Mouse (Mus musculus) kidney, adult 2 months (tissue): ENCODE measurements around the gene S100a11. TPM values are rescaled to one million over a fixed set of nuclear protein-coding genes. Genes with fewer than 3 reads are reported as not detected.
A peak's percentile ranks its signal among the peaks of the same experiment; 100 is the strongest.
"Not testable (repeated sequence)": the region's sequence is repeated elsewhere in the genome, so short reads cannot be mapped to it uniquely, and the experiment has no call there.

Experiments used
- DNase-seq: peaks from one replicate; pipeline ENCODE4 v3.0.0; 2021
- H3K27ac ChIP-seq: fragments of 200-500 bp; 2 replicates; pipeline ENCODE4 v1.5.1; 2012; ENCODE audit warnings: low read depth, low read length, control low read depth, inconsistent platforms; ENCODE audit not compliant: insufficient read depth
- H3K27me3 ChIP-seq: fragments of 200-500 bp; replicated peaks from 2 replicates; pipeline ENCODE4 v1.6.1; 2012; ENCODE audit warnings: mild to moderate bottlenecking, moderate library complexity, low read length, inconsistent platforms; ENCODE audit not compliant: control insufficient read depth, insufficient read depth
- H3K36me3 ChIP-seq: fragments of 200-500 bp; 2 replicates; pipeline ENCODE4 v1.6.1; 2012; ENCODE audit warnings: mild to moderate bottlenecking, moderate library complexity, low read length, inconsistent platforms; ENCODE audit not compliant: control insufficient read depth, insufficient read depth
- H3K4me1 ChIP-seq: fragments of 200-500 bp; 2 replicates; pipeline ENCODE4 v1.6.1; 2011; ENCODE audit warnings: low read length; ENCODE audit not compliant: control insufficient read depth, insufficient read depth
- H3K4me3 ChIP-seq: fragments of 200-500 bp; 2 replicates; pipeline ENCODE4 v1.5.1; 2011; ENCODE audit warnings: mild to moderate bottlenecking, low read depth, low read length, control low read depth; ENCODE audit not compliant: insufficient read depth
- CTCF ChIP-seq: fragments of 200-500 bp; conservative IDR thresholded peaks from 2 replicates; pipeline ENCODE4 v1.5.1; 2011; ENCODE audit warnings: low read depth, mild to moderate bottlenecking, control low read depth, low read length, moderate library complexity, mixed read lengths; ENCODE audit not compliant: insufficient read depth, insufficient read length
- POLR2A ChIP-seq: fragments of 200-500 bp; IDR thresholded peaks from one replicate; pipeline ENCODE4 v1.6.1; 2011; ENCODE audit warnings: low read depth, low read length, control low read depth
- WGBS: fragments of 180-500 bp; shearing (Covaris S2); methylation state at CpG from one replicate; pipeline ENCODE4 v1.1.7; 2018; 5-methylcytosine and 5-hydroxymethylcytosine counted together
- polyA plus RNA-seq: library from polyadenylated mRNA; depleted of rRNA; stranded (reverse); fragments of >200 nt; gene quantifications from 2 replicates; pipeline ENCODE4 v1.2.3, GENCODE M21; 2012

The S100a11 gene
- polyA plus RNA-seq, 1 experiment: 285 TPM

GRCm38 (mm10) chr3:93527300-93527699 lies 7.0 kb downstream of the S100a11 start:
- no peak overlapping the region for H3K27ac ChIP-seq
- H3K36me3 ChIP-seq: peaks cover 3% of the 10 kb centered on the region
- TF ChIP-seq POLR2A (no peak), CTCF (no peak)
- no peak for DNase-seq
- H3K27me3 ChIP-seq: no peaks in the 10 kb centered on the region
- WGBS: 86% methylated on average over 3 of the region's 3 CpGs
- H3K4me3 ChIP-seq: no peak overlapping the region
- H3K4me1 ChIP-seq: peaks cover 4% of the 10 kb centered on the region; the same call in 1 of the 2 replicates

GRCm38 (mm10) chr3:93528807-93529206 lies 8.5 kb downstream of the S100a11 start:
- Histone ChIP-seq H3K4me1 (no peaks in the 10 kb centered on the region), H3K27ac (no peak overlapping the region), H3K27me3 (no peaks in the 10 kb centered on the region), H3K36me3 (peaks cover 3% of the 10 kb centered on the region), H3K4me3 (no peak overlapping the region)
- TF ChIP-seq CTCF (no peak), POLR2A (no peak)
- 89% methylated on average over 5 of the region's 5 CpGs for WGBS
- no peak for DNase-seq

DNA sequence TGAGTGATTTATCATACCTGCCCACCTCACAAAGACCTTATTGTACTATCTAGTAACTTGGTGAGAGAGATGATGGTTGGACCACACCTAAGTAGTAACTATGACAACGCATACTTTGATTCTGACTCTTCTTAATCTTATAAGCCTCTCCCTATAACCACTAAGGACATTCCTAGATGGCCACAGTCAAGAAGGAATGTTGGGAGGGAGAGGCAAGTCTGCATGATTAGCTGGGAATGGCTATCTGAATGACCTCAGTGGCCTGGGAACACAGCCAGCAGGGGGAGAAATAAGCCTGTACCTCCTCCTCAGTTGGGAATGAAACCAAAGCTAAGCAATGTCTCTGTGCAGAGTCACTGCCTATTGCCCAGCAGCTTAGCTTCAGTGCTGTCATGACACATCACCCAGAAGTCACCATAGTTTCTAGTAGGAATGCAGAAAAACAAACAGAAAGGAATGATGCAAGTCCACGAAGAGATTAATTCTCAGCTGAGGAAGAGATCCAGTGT lies 16.8 kb downstream of the S100a11 start:
- H3K27ac ChIP-seq: no peak overlapping the region
- WGBS: 47% methylated on average over 2 of the region's 2 CpGs
- TF ChIP-seq POLR2A (no peak), CTCF (no peak)
- H3K4me3 ChIP-seq: no peak overlapping the region
- no peaks in the 10 kb centered on the region for H3K27me3 ChIP-seq
- no peaks in the 10 kb centered on the region for H3K36me3 ChIP-seq
- no peaks in the 10 kb centered on the region for H3K4me1 ChIP-seq
- peak; percentile 52 for DNase-seq

DNA sequence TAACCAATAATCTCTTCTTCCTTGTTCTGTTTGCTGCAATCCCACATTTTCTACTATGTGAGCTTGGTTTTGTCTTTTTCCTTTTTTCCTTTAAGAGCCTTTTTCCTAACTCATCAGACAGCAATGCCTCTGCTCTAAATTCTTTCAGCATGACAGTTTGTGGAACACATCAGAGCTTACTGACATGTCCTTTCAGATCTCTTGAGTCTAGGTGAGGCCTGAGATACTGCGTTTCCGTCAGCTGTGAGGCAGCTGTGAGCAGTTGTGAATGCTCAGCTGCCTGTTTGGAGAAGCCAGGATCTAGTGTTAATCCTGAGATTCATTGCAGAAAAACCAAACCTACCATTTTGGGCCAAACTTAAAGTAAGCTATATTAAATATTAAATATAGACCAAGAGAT lies 18.2 kb downstream of the S100a11 start:
- no peak for DNase-seq
- Histone ChIP-seq H3K27me3 (no peaks in the 10 kb centered on the region), H3K4me1 (0 out of 2 replicates have a peak, but pooled peaks cover 2% of the 10 kb centered on the region), H3K4me3 (no peak overlapping the region), H3K36me3 (no peaks in the 10 kb centered on the region), H3K27ac (no peak overlapping the region)
- TF ChIP-seq POLR2A: no peak
- TF ChIP-seq CTCF: no peak
- WGBS: 87% methylated on average over 2 of the region's 2 CpGs

- Histone ChIP-seq H3K27me3 (no peaks in the 10 kb centered on the region), H3K36me3 (no peaks in the 10 kb centered on the region), H3K4me3 (no peak overlapping the region), H3K4me1 (0 out of 2 replicates have a peak, but pooled peaks cover 2% of the 10 kb centered on the region), H3K27ac (no peak overlapping the region)
- WGBS: 85% methylated on average over 2 of the region's 2 CpGs
- TF ChIP-seq POLR2A: no peak
- no peak for TF ChIP-seq CTCF
- no peak for DNase-seq
Observed at GRCm38 (mm10) chr3:93541501-93541900, 21.2 kb downstream of the S100a11 start.

- not testable (repeated sequence) for H3K27ac ChIP-seq, H3K36me3 ChIP-seq, H3K27me3 ChIP-seq, H3K4me1 ChIP-seq, H3K4me3 ChIP-seq, DNase-seq
- 60% methylated on average over 6 of the region's 6 CpGs for WGBS
Observed at GRCm38 (mm10) chr3:93544170-93544569, 23.9 kb downstream of the S100a11 start.

DNA sequence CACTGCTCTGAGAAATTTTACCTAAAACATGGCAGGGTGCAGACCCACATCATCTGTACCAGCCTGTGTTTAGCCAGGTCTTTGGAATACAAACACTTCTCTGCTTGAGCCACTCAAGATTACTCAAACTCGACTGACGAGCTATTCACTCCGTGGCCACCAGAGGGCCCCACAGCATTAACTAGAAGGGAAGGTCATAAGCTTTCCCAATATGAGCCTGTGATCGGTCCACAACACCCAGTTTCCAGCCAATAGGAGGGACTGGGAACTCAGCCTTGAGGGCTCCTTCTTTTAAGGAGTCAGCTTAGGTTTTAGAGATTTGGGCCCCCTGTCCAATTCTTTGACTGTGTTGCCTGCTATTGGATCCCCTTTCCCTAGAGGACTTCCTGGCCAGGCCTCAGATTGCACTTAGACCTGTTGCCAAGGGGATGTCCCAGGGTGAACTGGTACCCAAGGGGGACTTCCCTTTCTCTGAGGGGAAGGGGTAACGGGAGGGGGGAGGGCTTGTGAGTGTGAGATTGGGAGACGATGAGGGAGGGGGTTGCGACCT lies 26.9 kb downstream of the S100a11 start:
- Histone ChIP-seq H3K4me3 (no peak overlapping the region), H3K36me3 (no peaks in the 10 kb centered on the region), H3K27ac (no peak overlapping the region), H3K4me1 (peaks cover 10% of the 10 kb centered on the region; the same call in 1 of the 2 replicates), H3K27me3 (no peaks in the 10 kb centered on the region)
- DNase-seq: peak; percentile 91
- TF ChIP-seq CTCF: peak; percentile 92
- TF ChIP-seq POLR2A: no peak
- WGBS: 23% methylated on average over 7 of the region's 7 CpGs
